Mouse (Mus musculus) thymus, adult 2 months (tissue): ENCODE measurements around the gene Slc13a5.

Experiments
- CTCF ChIP-seq: fragments of 200-500 bp; IDR thresholded peaks from 2 replicates; pipeline ENCODE4 v1.5.1; 2012; ENCODE audit warnings: mild to moderate bottlenecking, control low read depth, low read length, moderate library complexity, borderline replicate concordance; ENCODE audit not compliant: control insufficient read depth, poor library complexity, insufficient read depth; ENCODE audit errors: extremely low read depth
- POLR2A ChIP-seq: fragments of 200-500 bp; IDR thresholded peaks from 2 replicates; pipeline ENCODE4 v1.6.1; 2012; ENCODE audit warnings: mild to moderate bottlenecking, low read length, control low read depth, moderate library complexity; ENCODE audit not compliant: control insufficient read depth, poor library complexity, insufficient read depth; ENCODE audit errors: extremely low read depth

DNA sequence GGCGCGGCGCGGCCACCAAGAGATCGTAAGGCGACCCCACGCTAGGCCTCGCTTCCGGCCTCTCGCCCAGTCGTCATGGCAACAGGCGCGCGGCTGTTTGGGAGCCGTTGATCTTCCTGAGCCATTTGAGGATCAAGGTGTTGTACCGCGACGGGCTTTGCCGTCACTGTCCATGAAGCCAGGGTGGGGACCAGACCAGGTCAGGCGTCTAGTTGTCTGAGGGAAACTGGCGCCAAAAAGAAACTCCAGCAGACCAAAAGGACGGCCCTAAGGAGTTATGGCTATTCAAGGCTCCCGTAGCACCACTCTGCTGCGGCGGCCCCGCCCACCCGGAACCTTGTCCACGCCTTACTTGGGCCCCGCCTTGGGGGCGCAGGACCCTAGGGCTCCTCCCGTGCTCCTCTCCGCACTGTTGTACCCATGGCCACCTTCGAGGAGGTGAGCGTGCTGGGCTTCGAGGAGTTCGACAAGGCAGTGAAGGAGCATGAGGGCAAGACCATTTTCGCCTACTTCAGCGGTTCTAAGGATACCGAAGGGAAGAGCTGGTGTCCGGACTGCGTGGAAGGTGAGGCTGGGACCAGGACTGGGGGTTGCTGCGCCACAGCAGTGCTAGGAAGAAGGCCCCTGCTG, 59.7 kb downstream of the Slc13a5 start, which contains the start of the genes 4933427D14Rik and Txndc17:
- no peak for TF ChIP-seq CTCF
- TF ChIP-seq POLR2A = peak; percentile 65; the same call in 1 of the 2 replicates
